Mouse (Mus musculus) liver, embryonic 12.5 days (tissue): ENCODE data around the gene Ranbp1. TPM values are rescaled to one million over a fixed set of nuclear protein-coding genes. Genes with fewer than 3 reads are reported as not detected.
"Not testable (repeated sequence)": the region's sequence is repeated elsewhere in the genome, so short reads cannot be mapped to it uniquely, and the experiment has no call there.

ENCODE experiments used
- ATAC-seq: fragments of 200-750 bp; cut with Nextera tagmentation; 2 replicates; pipeline ENCODE4 v1.8.0; 2017; ENCODE audit warnings: moderate number of reproducible peaks, mild to moderate bottlenecking, moderate library complexity
- H3K27ac ChIP-seq: fragments of 300-500 bp; sonication (generic); 2 replicates; pipeline ENCODE4 v1.5.1; 2016; ENCODE audit warnings: mild to moderate bottlenecking
- H3K27me3 ChIP-seq: fragments of 300-500 bp; sonication (generic); replicated peaks from 2 replicates; pipeline ENCODE4 v1.6.1; 2016; ENCODE audit warnings: mild to moderate bottlenecking, moderate library complexity
- H3K36me3 ChIP-seq: fragments of 300-500 bp; sonication (generic); 2 replicates; pipeline ENCODE4 v1.6.1; 2016; ENCODE audit warnings: mild to moderate bottlenecking, moderate library complexity
- H3K4me1 ChIP-seq: fragments of 300-500 bp; sonication (generic); 2 replicates; pipeline ENCODE4 v1.6.1; 2016
- H3K4me2 ChIP-seq: fragments of 300-500 bp; sonication (generic); 2 replicates; pipeline ENCODE4 v1.6.1; 2016; ENCODE audit warnings: mild to moderate bottlenecking, moderate library complexity
- H3K4me3 ChIP-seq: fragments of 300-500 bp; sonication (generic); 2 replicates; pipeline ENCODE4 v1.5.1; 2016; ENCODE audit warnings: mild to moderate bottlenecking, moderate library complexity
- H3K9ac ChIP-seq: fragments of 300-500 bp; sonication (generic); 2 replicates; pipeline ENCODE4 v1.6.1; 2016; ENCODE audit warnings: mild to moderate bottlenecking, moderate library complexity
- H3K9me3 ChIP-seq: fragments of 300-500 bp; sonication (generic); replicated peaks from 2 replicates; pipeline ENCODE4 v1.6.1; 2016; ENCODE audit warnings: mild to moderate bottlenecking, moderate library complexity
- WGBS: fragments of 180-500 bp; shearing (Covaris S2); methylation state at CpG from one replicate; pipeline ENCODE4 v1.1.7; 2016; ENCODE audit not compliant: insufficient replicate concordance; 5-methylcytosine and 5-hydroxymethylcytosine counted together
- polyA plus RNA-seq: library from polyadenylated mRNA; unstranded; fragments of >200 nt; fragmentation: Nextera tagmentation; extraction: Ambion mirVana; gene quantifications from 2 replicates; pipeline ENCODE4 v1.2.1, GENCODE M21; 2016

Gene Ranbp1
- 595 and 610 TPM in 2 replicates for polyA plus RNA-seq

- peaks cover 51% of the 10 kb centered on the region for H3K4me1 ChIP-seq
- peak within 1 kb of the TSS; percentile 94 for H3K4me3 ChIP-seq
- H3K27ac ChIP-seq = peak within 1 kb of the TSS; percentile 90
- no peaks in the 10 kb centered on the region for H3K9me3 ChIP-seq
- no peaks in the 10 kb centered on the region for H3K27me3 ChIP-seq
- H3K4me2 ChIP-seq = peak within 1 kb of the TSS; percentile 92
- ATAC-seq = peak; percentile 91
- WGBS = under 1% methylated on average over 98 of the region's 102 CpGs
- H3K9ac ChIP-seq = peak within 1 kb of the TSS; percentile 95
- peaks cover 76% of the 10 kb centered on the region for H3K36me3 ChIP-seq
Observed at GRCm38 (mm10) chr16:18248433-18249363, at the start of gene Ranbp1, which contains the start of gene Trmt2a. Gene Ranbp1 (minus strand): TSS chr16:18248732. Gene Trmt2a (plus strand): TSS chr16:18248679.

GRCm38 (mm10) chr16:18289614-18290013 is 41.1 kb upstream of the Ranbp1 start:
- not testable (repeated sequence) for H3K9me3 ChIP-seq, H3K27me3 ChIP-seq, ATAC-seq
- H3K27ac ChIP-seq = peak overlapping the region; percentile 73
- WGBS = 2% methylated on average over 10 of the region's 10 CpGs
- peak overlapping the region; percentile 94 for H3K4me2 ChIP-seq
- H3K9ac ChIP-seq = peak overlapping the region; percentile 64
- peak overlapping the region; percentile 74 for H3K4me3 ChIP-seq
- peaks cover 32% of the 10 kb centered on the region for H3K36me3 ChIP-seq
- peaks cover 37% of the 10 kb centered on the region for H3K4me1 ChIP-seq

GRCm38 (mm10) chr16:18289067-18289588 is 40.6 kb upstream of the Ranbp1 start, which contains the start of gene Dgcr8:
Gene Dgcr8 (minus strand): TSS chr16:18289246.
- Histone ChIP-seq H3K27ac (peak within 1 kb of the TSS; percentile 91), H3K9ac (peak within 1 kb of the TSS; percentile 87), H3K4me3 (peak within 1 kb of the TSS; percentile 74), H3K27me3 (no peaks in the 10 kb centered on the region), H3K36me3 (peaks cover 37% of the 10 kb centered on the region), H3K4me1 (peaks cover 37% of the 10 kb centered on the region), H3K4me2 (peak within 1 kb of the TSS; percentile 94), H3K9me3 (no peaks in the 10 kb centered on the region)
- ATAC-seq = peak; percentile 97
- WGBS = under 1% methylated on average over 65 of the region's 71 CpGs

- under 1% methylated on average over 31 of the region's 31 CpGs for WGBS
- Histone ChIP-seq H3K27me3 (no peaks in the 10 kb centered on the region), H3K9ac (peak overlapping the region; percentile 87), H3K4me2 (peak overlapping the region; percentile 94), H3K4me3 (peak overlapping the region; percentile 74), H3K36me3 (peaks cover 42% of the 10 kb centered on the region), H3K27ac (peak overlapping the region; percentile 91), H3K9me3 (no peaks in the 10 kb centered on the region), H3K4me1 (peaks cover 37% of the 10 kb centered on the region)
- ATAC-seq = peak; percentile 88
Observed at GRCm38 (mm10) chr16:18288581-18289061, 40.1 kb upstream of the Ranbp1 start.

- H3K9ac ChIP-seq = peak overlapping the region; percentile 87
- H3K27ac ChIP-seq = peak overlapping the region; percentile 91
- H3K4me2 ChIP-seq = peak overlapping the region; percentile 94
- peaks cover 47% of the 10 kb centered on the region for H3K36me3 ChIP-seq
- H3K27me3 ChIP-seq = no peaks in the 10 kb centered on the region
- no peak for ATAC-seq
- H3K4me3 ChIP-seq = peak overlapping the region; percentile 74
- no peaks in the 10 kb centered on the region for H3K9me3 ChIP-seq
- peaks cover 37% of the 10 kb centered on the region for H3K4me1 ChIP-seq
- 2% methylated on average over 4 of the region's 4 CpGs for WGBS
Observed at GRCm38 (mm10) chr16:18288166-18288565, 39.6 kb upstream of the Ranbp1 start.

GRCm38 (mm10) chr16:18275166-18275565 is 26.6 kb upstream of the Ranbp1 start:
- H3K4me2 ChIP-seq = no peak overlapping the region
- no peaks in the 10 kb centered on the region for H3K4me1 ChIP-seq
- no peak for ATAC-seq
- 70% methylated on average over 2 of the region's 2 CpGs for WGBS
- no peaks in the 10 kb centered on the region for H3K27me3 ChIP-seq
- no peaks in the 10 kb centered on the region for H3K9me3 ChIP-seq
- H3K4me3 ChIP-seq = no peak overlapping the region
- H3K27ac ChIP-seq = no peak overlapping the region
- no peak overlapping the region for H3K9ac ChIP-seq
- H3K36me3 ChIP-seq = peaks cover 99% of the 10 kb centered on the region

- Histone ChIP-seq H3K36me3 (peaks cover 97% of the 10 kb centered on the region), H3K9me3 (no peaks in the 10 kb centered on the region), H3K9ac (no peak overlapping the region), H3K27me3 (no peaks in the 10 kb centered on the region), H3K4me3 (no peak overlapping the region), H3K4me1 (no peaks in the 10 kb centered on the region), H3K27ac (no peak overlapping the region), H3K4me2 (no peak overlapping the region)
- 88% methylated on average over 5 of the region's 5 CpGs for WGBS
- ATAC-seq = no peak; the same call in 1 of the 2 replicates
Observed at GRCm38 (mm10) chr16:18268182-18268581, 19.6 kb upstream of the Ranbp1 start.

GRCm38 (mm10) chr16:18265024-18265423 is 16.5 kb upstream of the Ranbp1 start:
- no peaks in the 10 kb centered on the region for H3K4me1 ChIP-seq
- H3K27ac ChIP-seq = no peak overlapping the region
- no peak overlapping the region for H3K4me2 ChIP-seq
- WGBS = 79% methylated on average over 2 of the region's 2 CpGs
- H3K9ac ChIP-seq = no peak overlapping the region
- no peak for ATAC-seq
- peaks cover 96% of the 10 kb centered on the region for H3K36me3 ChIP-seq
- no peaks in the 10 kb centered on the region for H3K9me3 ChIP-seq
- no peaks in the 10 kb centered on the region for H3K27me3 ChIP-seq
- no peak overlapping the region for H3K4me3 ChIP-seq

GRCm38 (mm10) chr16:18258221-18258620 is 9.7 kb upstream of the Ranbp1 start, which contains the start of gene Gm49776:
Gene Gm49776 (minus strand): TSS chr16:18258321.
- Histone ChIP-seq H3K9ac (no peak within 1 kb of the TSS), H3K27ac (no peak within 1 kb of the TSS), H3K4me1 (no peaks in the 10 kb centered on the region), H3K36me3 (peaks cover 98% of the 10 kb centered on the region), H3K9me3 (no peaks in the 10 kb centered on the region), H3K27me3 (no peaks in the 10 kb centered on the region), H3K4me3 (no peak within 1 kb of the TSS), H3K4me2 (no peak within 1 kb of the TSS)
- 89% methylated on average over 2 of the region's 2 CpGs for WGBS
- no peak for ATAC-seq

- H3K4me3 ChIP-seq = no peak overlapping the region
- ATAC-seq = no peak
- H3K9ac ChIP-seq = no peak overlapping the region
- no peak overlapping the region for H3K27ac ChIP-seq
- no peaks in the 10 kb centered on the region for H3K9me3 ChIP-seq
- no peaks in the 10 kb centered on the region for H3K27me3 ChIP-seq
- H3K4me1 ChIP-seq = peaks cover 29% of the 10 kb centered on the region
- peaks cover 91% of the 10 kb centered on the region for H3K36me3 ChIP-seq
- H3K4me2 ChIP-seq = no peak overlapping the region
- 77% methylated on average over 1 of the region's 1 CpGs for WGBS
Observed at GRCm38 (mm10) chr16:18253866-18254265, 5.3 kb upstream of the Ranbp1 start.

- Histone ChIP-seq H3K4me2 (no peak overlapping the region), H3K4me3 (no peak overlapping the region), H3K9me3 (no peaks in the 10 kb centered on the region), H3K27ac (no peak overlapping the region), H3K36me3 (peaks cover 80% of the 10 kb centered on the region), H3K9ac (no peak overlapping the region), H3K4me1 (peaks cover 29% of the 10 kb centered on the region), H3K27me3 (no peaks in the 10 kb centered on the region)
- 75% methylated on average over 6 of the region's 6 CpGs for WGBS
- ATAC-seq = no peak
Observed at GRCm38 (mm10) chr16:18252736-18253135, 4.2 kb upstream of the Ranbp1 start.
